Mouse (Mus musculus) left cerebral cortex, postnatal 10 days (tissue): Measurements from ENCODE around the gene Btn2a2. TPM values are rescaled to one million over a fixed set of nuclear protein-coding genes. Genes with fewer than 3 reads are reported as not detected.
"Not testable (repeated sequence)": the region's sequence is repeated elsewhere in the genome, so short reads cannot be mapped to it uniquely, and the experiment has no call there.

Experiments
- DNase-seq, 2 experiments: peaks; one replicate each; pipeline ENCODE4 v3.0.0; 2021 to 2022; ENCODE audit warnings: low spot score in 2 of 2, mixed read lengths in 1 of 2; ENCODE audit errors: extremely low spot score in 1 of 2
- intact Hi-C: fragments of 180-260 bp; cut with DNase I; formaldehyde crosslinking; loops from one replicate; pipeline ENCODE4 v1.15.1; 2025
- total RNA-seq, 2 experiments: library from RNA; stranded (reverse); gene quantifications; 2 replicates each; pipeline ENCODE4 v1.2.3; 2021

The Btn2a2 gene
- under 1 TPM; 0.75 to 0.88 TPM for total RNA-seq

DNA sequence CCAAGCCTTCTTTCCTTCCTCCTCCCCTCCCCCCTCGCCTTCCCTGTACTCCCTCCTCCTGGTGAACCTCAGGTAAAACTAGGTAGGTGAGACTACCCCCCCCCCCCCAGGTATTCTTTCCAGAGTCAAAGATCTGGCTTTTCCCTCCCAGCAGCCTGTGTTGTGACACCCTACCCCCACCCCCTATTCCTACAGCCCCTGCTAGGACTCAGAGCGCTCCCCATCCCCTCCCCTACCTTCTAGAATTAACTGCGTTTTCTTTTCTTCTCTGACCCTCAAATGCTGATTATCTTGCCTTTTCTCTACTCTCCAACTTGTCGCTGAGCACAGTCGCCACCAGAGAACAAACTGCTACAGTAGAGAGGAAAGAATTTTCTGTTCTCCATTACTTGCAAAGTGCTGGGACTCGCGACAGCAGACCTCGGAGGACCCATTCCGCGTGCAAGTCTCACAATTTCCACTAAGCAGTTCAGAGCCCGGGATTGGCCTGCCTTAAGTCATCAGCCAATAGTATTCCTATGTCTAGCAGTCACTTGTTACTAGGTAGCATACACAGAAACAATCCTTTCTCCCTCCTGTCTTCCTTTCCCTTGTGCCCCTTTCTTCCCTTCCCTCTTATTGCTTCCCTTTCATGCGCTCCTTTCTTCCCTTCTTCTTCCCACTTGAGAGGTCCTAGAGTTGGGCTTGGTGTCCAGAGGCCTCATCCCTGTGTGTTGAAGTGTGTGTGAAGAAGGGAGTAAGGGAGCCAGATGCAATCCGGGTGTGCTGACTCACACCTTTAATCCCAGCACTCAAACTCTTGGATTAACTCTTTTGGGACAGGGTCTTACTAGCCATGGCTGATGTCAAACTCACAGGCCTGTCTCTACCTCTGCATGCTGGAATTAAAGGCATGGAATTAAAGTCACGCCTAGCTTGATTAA is at the start of gene Btn2a2:
Btn2a2 (minus strand) TSS at position 458 of the 923 bp plus-strand sequence.
- intact Hi-C loops = no loop called here

DNA sequence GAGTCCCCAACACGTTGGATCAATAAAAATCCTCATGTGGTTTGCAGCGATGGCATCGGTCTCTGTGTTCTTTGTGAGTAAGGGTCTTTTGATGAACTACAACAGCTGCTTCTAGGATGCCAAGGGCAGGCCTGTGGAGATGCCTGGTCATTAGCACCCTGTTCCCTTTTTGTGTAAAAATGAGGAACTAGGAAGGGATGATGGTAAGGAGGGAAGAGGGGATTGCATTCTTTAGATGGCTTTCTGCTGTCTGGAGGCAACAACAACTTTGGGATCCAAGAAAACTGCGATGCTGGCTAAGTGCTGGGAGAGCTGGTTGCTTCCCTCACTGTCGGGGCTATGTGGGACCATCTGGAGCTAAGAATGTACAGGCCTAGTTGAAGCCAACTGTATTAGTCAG is 49.6 kb upstream of the Btn2a2 start:
- intact Hi-C loops = no loop called here
- no peak for DNase-seq

More for the DNA sequence above, at the start of gene Btn2a2:
- DNase-seq = peak; percentile 73 to 86

DNA sequence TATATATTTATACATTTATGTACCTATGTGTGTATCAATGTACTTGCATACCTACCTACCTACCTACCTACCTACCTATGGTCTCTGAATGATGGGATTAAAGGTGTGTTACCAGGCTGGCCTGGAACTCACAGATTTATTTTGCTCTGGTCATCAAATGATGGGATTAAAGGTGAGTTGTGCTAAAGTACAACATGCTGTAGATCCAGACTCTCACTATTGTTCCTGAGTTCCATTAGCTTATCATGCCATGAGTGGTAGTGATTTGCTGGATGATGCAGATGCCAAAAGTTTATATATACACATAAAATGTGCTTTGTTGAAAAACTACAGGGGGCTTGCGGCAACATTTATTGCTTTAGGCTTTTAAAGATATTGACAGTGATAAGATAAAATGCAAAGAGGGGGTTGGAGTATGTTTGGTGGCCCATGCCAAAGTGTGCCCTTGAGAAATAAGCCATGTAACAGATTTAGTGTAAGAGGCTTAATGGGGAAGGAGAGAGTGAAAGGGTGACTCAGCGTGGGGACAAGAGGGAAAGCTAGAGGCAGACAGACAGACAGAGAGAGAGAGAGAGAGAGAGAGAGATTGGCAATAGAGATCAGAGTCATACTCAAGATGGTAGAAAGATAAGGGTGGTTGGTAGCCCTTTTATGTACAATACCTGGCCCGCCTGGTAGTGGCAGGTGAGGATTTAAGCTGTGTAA is 48.5 kb upstream of the Btn2a2 start:
- no peak for DNase-seq
- intact Hi-C loops = no loop called here

DNA sequence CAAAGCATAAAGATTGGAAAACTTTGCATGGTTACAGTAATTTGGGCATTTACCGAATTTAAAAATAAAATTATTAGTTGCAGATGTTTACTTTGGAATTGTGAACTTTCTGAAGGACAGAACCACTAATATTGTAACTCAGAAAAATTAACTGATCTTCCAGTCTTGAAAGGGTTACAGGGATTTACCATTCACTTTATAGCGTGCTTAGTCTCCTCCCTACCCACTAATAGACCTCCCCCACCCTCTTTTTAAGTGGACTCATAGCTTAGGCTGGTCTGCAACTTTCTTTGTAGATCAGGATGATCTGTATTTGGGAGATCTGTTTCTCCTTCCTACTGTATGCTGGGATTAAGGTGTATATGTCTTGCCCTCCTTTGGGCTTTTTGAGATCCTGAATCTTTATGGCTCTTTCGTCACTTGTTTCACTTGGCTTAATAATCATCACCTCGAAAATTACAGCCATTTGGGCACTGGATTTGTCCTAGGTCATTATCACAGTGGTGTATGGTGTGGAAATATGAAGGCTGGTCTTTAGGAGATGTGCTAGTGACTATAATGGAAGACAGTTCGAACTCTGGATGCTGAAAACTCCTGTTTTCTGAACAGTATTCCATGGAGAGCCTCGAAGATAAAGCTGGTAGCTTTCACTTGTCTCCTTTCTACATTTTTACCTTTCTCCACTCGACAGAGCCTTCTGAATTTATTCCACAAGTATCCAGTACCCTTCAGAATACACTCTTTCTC is 47.6 kb upstream of the Btn2a2 start:
- no peak for DNase-seq
- intact Hi-C loops = no loop called here

DNA sequence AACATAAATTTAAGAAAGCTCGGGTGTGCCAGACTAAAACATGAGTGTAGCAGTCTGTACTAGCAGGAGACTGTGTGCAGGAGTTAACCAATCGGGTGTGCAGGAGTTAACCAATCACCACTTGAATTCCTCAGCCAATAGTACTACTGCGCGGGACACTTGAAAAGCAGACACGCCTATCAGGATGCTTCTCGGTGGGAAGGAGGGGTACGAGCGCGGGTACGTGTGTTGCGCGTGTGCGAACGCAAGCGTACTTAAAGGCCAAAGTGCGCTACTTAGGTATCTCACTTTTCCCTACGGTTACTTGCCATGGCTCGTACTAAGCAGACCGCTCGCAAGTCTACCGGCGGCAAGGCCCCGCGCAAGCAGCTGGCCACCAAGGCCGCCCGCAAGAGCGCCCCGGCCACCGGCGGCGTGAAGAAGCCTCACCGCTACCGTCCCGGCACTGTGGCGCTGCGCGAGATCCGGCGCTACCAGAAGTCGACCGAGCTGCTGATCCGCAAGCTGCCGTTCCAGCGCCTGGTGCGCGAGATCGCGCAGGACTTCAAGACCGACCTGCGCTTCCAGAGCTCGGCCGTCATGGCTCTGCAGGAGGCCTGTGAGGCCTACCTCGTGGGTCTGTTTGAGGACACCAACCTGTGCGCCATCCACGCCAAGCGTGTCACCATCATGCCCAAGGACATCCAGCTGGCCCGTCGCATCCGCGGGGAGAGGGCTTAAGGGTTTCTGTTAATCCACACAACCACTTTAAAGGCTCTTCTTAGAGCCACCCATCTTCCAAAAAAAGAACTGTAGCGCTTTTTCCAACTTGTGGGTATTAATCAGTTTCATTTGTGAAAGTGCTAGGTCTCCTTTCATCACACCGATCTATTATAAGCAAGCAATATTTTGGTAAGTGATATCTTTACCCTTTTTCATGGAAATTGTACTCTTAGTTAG is 46.7 kb upstream of the Btn2a2 start, which contains the start of gene Hist1h3g:
Hist1h3g (plus strand) TSS at position 286 of the 939 bp plus-strand sequence.
- peak; percentile 89 to 97 for DNase-seq
- intact Hi-C loops = not testable (repeated sequence)

DNA sequence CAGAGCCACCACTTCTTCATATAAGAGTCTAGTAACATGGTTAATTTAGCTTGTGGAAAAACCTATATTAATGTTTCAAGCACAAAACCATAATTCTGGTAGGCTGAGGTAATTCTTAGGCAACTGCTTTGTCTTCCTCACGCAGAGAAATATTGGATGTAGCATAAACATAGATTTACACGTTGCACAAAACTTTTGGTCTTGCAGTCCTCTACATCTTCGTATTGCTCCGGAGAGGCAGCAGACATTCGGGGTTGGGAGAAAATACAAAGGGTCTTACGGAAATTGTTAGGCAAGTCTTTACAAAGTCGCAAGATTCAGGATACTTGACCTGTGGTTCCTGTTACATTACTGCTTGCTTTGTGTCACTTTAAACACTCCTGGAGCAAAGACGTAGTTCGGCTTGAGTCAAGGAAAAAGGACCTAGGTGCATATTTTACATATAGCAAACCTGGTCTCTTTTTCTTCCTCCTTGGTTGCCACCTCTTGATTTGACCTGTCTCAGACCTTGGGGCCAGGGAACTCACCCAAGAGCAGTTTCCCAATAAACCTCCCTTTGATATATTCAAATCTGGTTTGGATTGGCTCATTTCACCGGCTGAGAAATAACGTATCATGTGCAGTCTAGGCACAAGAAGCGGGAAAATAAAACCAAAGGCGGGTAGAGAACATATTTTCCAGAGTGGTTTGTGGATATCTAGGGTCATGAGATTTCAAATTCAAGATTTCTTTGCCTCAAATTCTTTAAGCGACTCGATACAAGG is 45.9 kb upstream of the Btn2a2 start:
- DNase-seq = no peak
- intact Hi-C loops = no loop called here

DNA sequence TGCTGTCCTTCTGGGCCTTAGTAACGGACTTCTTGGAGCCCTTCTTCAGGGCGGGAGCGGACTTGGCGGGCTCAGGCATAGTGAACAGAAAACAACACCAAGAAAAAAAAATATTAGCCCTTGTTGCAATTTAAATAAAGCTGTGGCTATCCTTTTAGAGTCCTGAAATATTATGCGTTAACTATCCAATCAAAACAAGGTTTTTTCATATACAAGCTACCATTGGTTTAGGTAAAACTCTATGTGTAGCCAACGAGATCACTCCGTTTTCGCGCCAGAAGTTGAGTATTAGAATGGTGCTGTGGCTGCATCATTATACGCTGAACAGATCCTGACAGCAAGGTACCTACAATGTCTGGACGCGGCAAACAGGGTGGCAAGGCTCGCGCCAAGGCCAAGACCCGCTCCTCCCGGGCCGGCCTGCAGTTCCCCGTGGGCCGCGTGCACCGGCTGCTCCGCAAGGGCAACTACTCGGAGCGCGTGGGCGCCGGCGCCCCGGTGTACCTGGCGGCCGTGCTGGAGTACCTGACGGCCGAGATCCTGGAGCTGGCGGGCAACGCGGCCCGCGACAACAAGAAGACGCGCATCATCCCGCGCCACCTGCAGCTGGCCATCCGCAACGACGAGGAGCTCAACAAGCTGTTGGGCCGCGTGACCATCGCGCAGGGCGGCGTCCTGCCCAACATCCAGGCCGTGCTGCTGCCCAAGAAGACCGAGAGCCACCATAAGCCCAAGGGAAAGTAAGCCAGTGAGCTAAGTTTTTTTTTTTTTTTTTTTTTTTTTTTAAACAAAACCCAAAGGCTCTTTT is 45.1 kb upstream of the Btn2a2 start, which contains the start of gene Hist1h2af:
Hist1h2af (plus strand) TSS at position 347 of the 808 bp plus-strand sequence.
- intact Hi-C loops = not testable (repeated sequence)
- DNase-seq = peak; percentile 69 to 82

DNA sequence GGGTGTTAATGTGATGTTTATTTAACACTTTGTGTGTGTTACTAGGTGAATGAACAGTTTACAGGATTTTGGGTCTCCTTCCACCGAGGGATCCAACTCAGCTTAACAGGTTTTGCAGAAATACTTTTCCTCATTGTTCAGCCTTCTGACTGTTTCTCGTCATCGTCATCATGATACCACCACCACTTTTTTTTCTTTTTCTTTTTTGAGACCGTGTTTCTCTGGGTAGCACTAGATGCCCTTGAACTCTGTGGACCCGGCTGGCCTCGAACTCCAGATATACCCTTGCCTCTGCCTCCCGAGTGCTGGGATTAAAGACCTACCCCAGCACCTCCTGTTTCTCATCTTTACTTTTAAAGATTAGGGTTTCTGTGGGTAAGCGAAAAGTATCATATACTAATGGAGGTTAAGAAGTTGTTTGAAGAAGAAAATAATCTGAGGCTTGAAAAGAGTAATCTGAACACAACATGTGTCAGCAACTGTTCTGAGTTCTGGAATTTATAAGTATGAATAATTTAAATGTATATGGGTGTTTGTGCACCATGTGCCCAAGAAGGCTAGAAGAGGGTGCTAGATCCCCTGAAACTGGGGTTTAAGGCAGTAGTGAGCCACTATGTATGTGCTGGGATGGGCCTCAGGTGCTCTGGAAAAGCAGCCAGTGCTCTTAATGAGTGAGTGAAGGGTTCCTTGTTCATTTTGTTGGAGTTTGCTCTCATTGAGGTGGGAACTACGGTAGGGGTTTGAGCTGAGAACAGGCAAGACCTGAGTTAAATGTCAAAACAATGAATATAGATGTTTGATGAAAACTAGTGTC is 43.8 kb upstream of the Btn2a2 start:
- intact Hi-C loops = no loop called here

DNA sequence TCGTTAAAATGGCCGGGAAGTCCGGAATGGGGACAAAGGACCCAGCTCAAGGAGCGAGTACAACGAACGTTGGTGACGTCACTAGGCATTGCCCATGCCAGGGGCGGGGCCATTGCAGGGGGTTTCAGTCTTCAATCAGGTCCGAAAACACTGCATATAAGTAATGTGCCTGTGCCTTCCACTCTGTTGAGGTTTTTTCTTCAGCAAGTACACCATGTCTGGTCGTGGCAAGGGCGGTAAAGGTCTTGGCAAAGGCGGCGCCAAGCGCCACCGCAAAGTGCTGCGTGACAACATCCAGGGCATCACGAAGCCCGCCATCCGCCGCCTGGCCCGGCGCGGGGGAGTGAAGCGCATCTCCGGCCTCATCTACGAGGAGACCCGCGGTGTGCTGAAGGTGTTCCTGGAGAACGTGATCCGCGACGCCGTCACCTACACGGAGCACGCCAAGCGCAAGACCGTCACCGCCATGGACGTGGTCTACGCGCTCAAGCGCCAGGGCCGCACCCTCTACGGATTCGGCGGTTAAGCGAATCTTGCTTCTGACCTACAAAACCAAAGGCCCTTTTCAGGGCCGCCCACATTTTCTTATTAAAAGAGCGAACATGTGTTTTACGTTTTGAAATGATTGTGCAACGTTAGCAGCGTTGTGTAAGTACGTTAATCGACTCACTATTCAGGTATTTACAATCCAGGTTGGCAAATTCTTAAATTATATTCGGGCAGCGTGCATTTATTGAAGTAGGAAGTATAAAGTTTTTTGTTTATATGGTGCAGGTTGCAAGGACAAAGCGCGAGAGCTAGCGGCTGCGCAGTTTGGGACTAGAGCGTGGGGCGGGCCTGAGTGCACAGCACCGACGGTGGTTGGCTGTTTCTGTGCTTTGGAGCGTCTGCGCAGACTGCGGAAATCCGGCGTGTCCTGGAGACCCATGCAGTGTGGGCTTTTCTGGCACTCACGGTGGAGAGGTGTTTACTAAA is 42.5 kb upstream of the Btn2a2 start, which contains the start of gene Hist1h4h:
Hist1h4h (plus strand) TSS at position 150 of the 975 bp plus-strand sequence.
- intact Hi-C loops = no loop called here
- DNase-seq = peak; percentile 97 to 99

More for the DNA sequence above, 43.8 kb upstream of the Btn2a2 start:
- no peak for DNase-seq

DNA sequence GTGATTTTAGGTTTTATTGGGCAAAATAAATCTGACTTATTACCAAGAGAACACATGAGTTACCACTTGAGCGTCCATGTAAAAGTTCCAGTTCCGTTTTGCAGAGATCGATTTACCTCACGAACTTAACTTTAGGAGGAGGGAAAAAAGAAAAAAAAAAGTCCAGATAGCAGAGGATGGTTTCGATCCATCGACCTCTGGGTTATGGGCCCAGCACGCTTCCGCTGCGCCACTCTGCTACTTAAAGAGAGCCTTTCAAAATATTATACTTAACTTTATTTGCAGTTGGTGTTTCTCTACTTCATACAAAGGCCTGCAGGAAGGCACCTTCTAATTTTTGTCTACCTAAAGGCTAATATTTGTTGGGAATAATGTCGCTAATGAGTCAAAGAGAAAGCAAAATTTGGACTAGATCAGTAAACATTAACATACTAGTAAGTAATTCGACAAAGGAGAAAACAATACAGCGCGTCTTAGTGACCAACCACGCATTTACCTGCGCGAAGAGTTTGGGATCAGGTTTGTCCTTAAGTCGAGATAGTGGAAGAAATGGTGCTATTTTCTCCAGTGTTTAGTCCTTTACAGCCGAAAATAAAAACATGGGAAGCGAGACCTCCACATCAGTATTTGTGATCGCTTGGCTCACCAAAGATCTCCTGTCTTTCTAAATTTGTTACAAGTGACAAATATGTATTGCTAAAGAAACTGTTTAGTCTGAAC is 41.7 kb upstream of the Btn2a2 start:
- DNase-seq = peak; percentile 45 to 68
- intact Hi-C loops = no loop called here

DNA sequence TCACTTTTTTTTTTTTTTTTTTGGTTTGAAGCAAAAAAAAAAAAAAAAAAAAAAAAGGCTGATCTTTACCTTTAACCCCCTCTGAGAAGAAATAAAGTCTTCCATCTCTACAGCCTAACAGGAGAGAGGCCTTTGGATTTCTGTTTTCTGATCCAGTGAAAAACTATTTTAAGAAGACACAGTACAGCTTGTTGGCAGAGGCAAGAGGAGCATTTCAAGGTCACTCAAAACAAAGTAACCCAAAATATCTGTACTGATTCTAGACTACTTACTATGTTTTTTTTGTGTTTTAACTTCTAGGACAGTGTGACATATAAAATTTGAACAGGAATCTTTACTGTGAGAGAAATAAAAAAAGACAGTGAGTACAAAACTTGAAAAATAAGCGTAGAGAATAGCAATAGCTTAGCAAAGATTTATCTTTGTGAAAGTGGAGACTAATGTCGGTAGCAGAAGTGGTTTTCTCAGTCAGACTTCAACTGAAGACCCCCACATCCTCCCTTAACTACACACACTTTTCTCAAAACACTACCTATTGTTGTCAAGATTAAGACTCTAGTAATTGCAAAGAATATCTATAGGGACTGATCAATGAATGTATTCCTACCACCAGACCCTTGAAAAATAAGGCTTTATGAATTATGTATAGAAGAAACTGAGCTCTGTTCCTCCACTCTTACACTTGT is 41.0 kb upstream of the Btn2a2 start:
- intact Hi-C loops = no loop called here
- no peak for DNase-seq

DNA sequence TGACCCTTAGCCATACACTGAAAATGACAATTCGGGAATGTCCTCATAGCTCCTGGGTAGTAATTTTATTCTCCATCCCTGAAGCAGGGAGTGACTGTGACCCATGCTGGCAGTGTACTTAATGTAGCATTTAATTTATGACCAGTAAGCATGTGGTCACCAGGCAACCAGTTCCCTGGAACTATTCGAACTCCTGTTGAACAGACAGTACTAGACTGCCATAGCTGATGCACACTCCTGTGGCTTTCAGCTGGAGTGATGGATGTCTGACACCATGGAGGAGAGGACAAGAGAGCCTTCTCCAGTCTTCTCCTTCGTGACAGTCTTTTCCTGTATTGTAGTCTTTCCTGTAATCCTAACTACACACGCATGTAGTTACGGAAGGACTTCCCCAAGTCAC is 40.3 kb upstream of the Btn2a2 start:
- intact Hi-C loops = no loop called here

DNA sequence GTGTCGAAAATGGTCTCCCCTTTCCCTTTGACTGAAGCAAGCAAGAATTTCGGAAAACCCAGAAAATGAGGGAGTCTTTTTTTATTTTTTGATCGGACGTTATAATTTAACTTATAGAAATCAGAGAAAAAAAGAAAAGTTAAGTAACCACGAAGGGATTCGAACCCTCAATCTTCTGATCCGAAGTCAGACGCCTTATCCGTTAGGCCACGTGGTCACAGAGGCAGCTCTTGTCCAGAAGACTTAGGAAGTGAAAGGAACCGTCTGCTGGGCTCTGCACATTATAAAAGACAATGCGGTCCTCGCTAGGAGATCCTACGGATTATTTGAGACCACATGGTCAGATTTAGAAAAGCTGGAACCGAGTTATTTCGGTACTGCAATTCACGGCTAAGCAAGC is 37.7 kb upstream of the Btn2a2 start:
- intact Hi-C loops = no loop called here

More for the DNA sequence above, 40.3 kb upstream of the Btn2a2 start:
- DNase-seq = no peak

More for the DNA sequence above, 37.7 kb upstream of the Btn2a2 start:
- peak; percentile 85 to 92 for DNase-seq
